Mouse (Mus musculus) neural tube, embryonic 11.5 days (tissue): ENCODE data around the gene Esrrg. TPM values are rescaled to one million over a fixed set of nuclear protein-coding genes. Genes with fewer than 3 reads are reported as not detected.

Experiments
- ATAC-seq: fragments of 200-750 bp; cut with Nextera tagmentation; 2 replicates; pipeline ENCODE4 v1.8.0; 2017; ENCODE audit warnings: moderate number of reproducible peaks, mild to moderate bottlenecking, moderate TSS enrichment, moderate library complexity; ENCODE audit not compliant: insufficient read depth, low FRiP score, low TSS enrichment
- DNase-seq: peaks from one replicate; pipeline ENCODE4 v3.0.0-alpha.2; 2015; ENCODE audit warnings: low spot score
- H3K27ac ChIP-seq: fragments of 300-500 bp; sonication (generic); 2 replicates; pipeline ENCODE4 v1.5.1; 2014; ENCODE audit warnings: low read depth, mild to moderate bottlenecking, low read length
- H3K27me3 ChIP-seq: fragments of 300-500 bp; sonication (generic); 2 replicates; pipeline ENCODE4 v1.6.1; 2014; ENCODE audit warnings: mild to moderate bottlenecking, low read length, mixed read lengths; ENCODE audit not compliant: control insufficient read depth, insufficient read depth
- H3K36me3 ChIP-seq: fragments of 300-500 bp; sonication (generic); 2 replicates; pipeline ENCODE4 v1.6.1; 2014; ENCODE audit warnings: mild to moderate bottlenecking, low read length, moderate library complexity, mixed read lengths; ENCODE audit not compliant: control insufficient read depth, insufficient read depth
- H3K4me1 ChIP-seq: fragments of 300-500 bp; sonication (generic); 2 replicates; pipeline ENCODE4 v1.6.1; 2014; ENCODE audit warnings: low read length, mixed read lengths; ENCODE audit not compliant: control insufficient read depth, insufficient read depth
- H3K4me2 ChIP-seq: fragments of 300-500 bp; sonication (generic); 2 replicates; pipeline ENCODE4 v1.6.1; 2014; ENCODE audit warnings: low read depth, mild to moderate bottlenecking, moderate library complexity
- H3K4me3 ChIP-seq: fragments of 300-500 bp; sonication (generic); 2 replicates; pipeline ENCODE4 v1.5.1; 2014; ENCODE audit warnings: low read depth, low read length
- H3K9ac ChIP-seq: fragments of 300-500 bp; sonication (generic); 2 replicates; pipeline ENCODE4 v1.6.1; 2014; ENCODE audit warnings: mild to moderate bottlenecking, low read length
- H3K9me3 ChIP-seq: fragments of 300-500 bp; sonication (generic); 2 replicates; pipeline ENCODE4 v1.6.1; 2016; ENCODE audit warnings: low read length; ENCODE audit not compliant: control insufficient read depth
- WGBS: fragments of 180-500 bp; shearing (Covaris S2); extraction: QIAGEN DNeasy Blood & Tissue Kit; methylation state at CpG from one replicate; pipeline ENCODE4 v1.1.7; 2014; 5-methylcytosine and 5-hydroxymethylcytosine counted together
- polyA plus RNA-seq: library from polyadenylated mRNA; unstranded; fragments of >200 nt; fragmentation: Nextera tagmentation; extraction: Ambion mirVana; gene quantifications from 2 replicates; pipeline ENCODE4 v1.2.1, GENCODE M21; 2014

Esrrg gene
- polyA plus RNA-seq, 1 experiment from 2014 or later, result 12.7 TPM

- H3K4me2 ChIP-seq, result no peak overlapping the region
- no peak overlapping the region for H3K9ac ChIP-seq
- no peaks in the 10 kb centered on the region for H3K36me3 ChIP-seq
- H3K4me3 ChIP-seq, result no peak overlapping the region
- H3K27ac ChIP-seq, result no peak overlapping the region
- ATAC-seq (no peak), DNase-seq (peak; percentile 44)
- H3K9me3 ChIP-seq, result no peaks in the 10 kb centered on the region
- peaks cover 79% of the 10 kb centered on the region for H3K27me3 ChIP-seq
- peaks cover 26% of the 10 kb centered on the region for H3K4me1 ChIP-seq
- under 1% methylated on average over 47 of the region's 47 CpGs for WGBS
Measured at GRCm38 (mm10) chr1:187607065-187608047, 1.2 kb upstream of the Esrrg start.

DNA sequence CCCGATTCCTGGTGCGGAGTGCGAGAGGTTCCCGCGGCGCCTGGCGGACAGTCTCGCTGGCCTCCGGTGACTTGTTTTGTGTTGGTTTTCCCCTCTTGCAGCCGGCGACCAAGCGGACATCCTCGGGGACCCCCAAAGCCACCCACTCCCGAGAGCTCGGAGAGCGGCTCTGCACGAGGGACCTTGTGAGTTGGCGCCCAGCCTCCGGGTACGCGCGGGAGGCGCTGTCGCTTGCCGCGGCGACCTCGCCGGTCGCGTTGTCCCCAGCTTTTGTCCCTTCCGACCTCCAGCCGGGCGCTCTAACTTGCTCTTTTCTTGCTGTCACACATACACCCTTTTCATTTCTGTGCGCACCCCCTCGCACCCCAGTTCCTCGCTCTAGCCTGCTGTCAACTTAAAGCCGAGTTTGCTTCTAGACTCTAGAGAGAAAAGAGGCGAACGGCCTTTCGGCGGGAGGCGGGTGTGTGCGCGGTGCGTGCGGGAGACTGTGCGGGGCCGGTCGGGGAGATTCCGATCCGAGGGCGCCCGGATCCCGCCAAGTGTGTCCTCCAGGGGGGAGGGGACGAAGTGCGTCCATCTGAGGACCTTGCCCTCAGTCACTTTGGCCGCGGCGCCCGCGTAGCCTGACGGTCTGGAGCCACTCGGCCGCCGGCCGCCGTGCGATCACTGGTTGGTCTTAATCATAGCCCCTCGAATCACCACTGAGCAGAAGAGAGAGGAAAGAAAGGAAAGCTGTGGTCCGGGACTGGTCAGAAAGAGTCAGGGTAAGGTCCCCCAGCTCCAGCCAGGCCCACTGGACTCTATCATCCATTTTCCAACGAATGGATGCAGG, 646 bp downstream of the Esrrg start:
- peak overlapping the region; percentile 55 for H3K9ac ChIP-seq
- H3K4me2 ChIP-seq, result peak overlapping the region; percentile 83
- peak overlapping the region; percentile 42 for H3K4me3 ChIP-seq
- H3K9me3 ChIP-seq, result no peaks in the 10 kb centered on the region
- ATAC-seq (peak; percentile 48), DNase-seq (peak; percentile 68)
- under 1% methylated on average over 72 of the region's 72 CpGs for WGBS
- H3K27me3 ChIP-seq, result peaks cover 74% of the 10 kb centered on the region
- H3K36me3 ChIP-seq, result no peaks in the 10 kb centered on the region
- H3K4me1 ChIP-seq, result peaks cover 25% of the 10 kb centered on the region
- no peak overlapping the region for H3K27ac ChIP-seq

GRCm38 (mm10) chr1:187609853-187610230, 1.3 kb downstream of the Esrrg start:
- WGBS, result 3% methylated on average over 16 of the region's 16 CpGs
- DNase-seq, result peak; percentile 29
- no peak overlapping the region for H3K27ac ChIP-seq
- peaks cover 20% of the 10 kb centered on the region for H3K4me1 ChIP-seq
- no peaks in the 10 kb centered on the region for H3K9me3 ChIP-seq
- peak overlapping the region; percentile 83 for H3K4me2 ChIP-seq
- ATAC-seq, result peak; percentile 3; the same call in 1 of the 2 replicates
- no peak overlapping the region for H3K9ac ChIP-seq
- H3K4me3 ChIP-seq, result peak overlapping the region; percentile 42
- H3K27me3 ChIP-seq, result peaks cover 68% of the 10 kb centered on the region
- H3K36me3 ChIP-seq, result no peaks in the 10 kb centered on the region

DNA sequence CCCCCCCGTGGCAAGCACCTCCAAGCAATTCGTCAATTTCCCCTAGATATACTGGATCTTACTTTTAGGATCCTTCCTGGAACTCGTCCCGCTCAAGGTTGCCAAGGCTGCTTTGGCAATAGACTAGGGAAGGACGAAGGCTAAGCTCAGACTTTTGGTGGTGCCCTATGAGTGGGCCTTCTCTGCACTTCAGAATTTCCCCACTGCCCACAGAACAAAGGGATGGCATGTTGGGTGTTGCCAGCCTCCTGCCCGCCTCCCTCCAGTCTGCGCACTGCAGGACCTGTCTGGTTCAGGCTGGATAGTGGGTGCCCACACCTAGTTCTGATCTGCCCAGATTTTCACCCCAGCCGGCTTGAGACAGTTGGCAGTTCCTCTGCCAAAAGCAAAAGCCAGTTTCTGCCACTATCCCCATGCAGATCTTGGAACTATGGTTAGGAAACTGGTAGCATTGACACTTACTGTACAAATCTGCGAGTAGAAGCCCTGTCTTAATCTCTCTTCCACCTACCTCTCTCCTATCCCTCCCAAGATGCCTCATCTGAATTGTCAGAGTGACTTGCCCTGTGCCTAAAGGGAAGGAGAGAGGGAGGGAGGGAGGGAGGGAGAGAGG, 1.9 kb downstream of the Esrrg start:
- ATAC-seq, result no peak
- H3K27ac ChIP-seq, result no peak overlapping the region
- no peak overlapping the region for H3K4me2 ChIP-seq
- H3K4me3 ChIP-seq, result no peak overlapping the region
- DNase-seq, result peak; percentile 13
- 22% methylated on average over 8 of the region's 9 CpGs for WGBS
- H3K27me3 ChIP-seq, result peaks cover 62% of the 10 kb centered on the region
- H3K9me3 ChIP-seq, result no peaks in the 10 kb centered on the region
- H3K4me1 ChIP-seq, result peaks cover 20% of the 10 kb centered on the region
- no peaks in the 10 kb centered on the region for H3K36me3 ChIP-seq
- no peak overlapping the region for H3K9ac ChIP-seq

DNA sequence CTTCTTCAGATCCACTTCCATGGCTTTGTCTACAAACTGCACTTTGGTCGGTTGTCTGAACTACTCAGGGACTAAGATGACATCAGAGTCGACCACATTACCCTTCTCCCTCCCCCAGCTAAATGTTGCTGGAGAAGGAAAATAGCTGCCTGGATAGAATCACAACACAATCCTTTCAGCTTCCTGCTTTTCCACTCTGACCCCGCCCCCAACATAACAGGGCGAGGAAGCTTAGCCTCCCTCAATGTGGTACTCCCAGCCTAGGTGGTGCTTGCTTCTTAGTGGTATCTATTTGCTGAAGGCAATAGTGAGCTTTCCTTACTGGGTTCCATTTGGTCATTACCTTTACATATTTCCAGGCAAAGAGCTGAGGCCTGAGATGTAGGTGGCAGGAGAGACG, 3.3 kb downstream of the Esrrg start:
- peaks cover 47% of the 10 kb centered on the region for H3K27me3 ChIP-seq
- H3K9me3 ChIP-seq, result no peaks in the 10 kb centered on the region
- no peaks in the 10 kb centered on the region for H3K36me3 ChIP-seq
- peaks cover 14% of the 10 kb centered on the region for H3K4me1 ChIP-seq
- H3K4me3 ChIP-seq, result no peak overlapping the region
- WGBS, result 46% methylated on average over 5 of the region's 5 CpGs
- DNase-seq (no peak), ATAC-seq (no peak)
- no peak overlapping the region for H3K4me2 ChIP-seq
- H3K27ac ChIP-seq, result no peak overlapping the region
- H3K9ac ChIP-seq, result no peak overlapping the region

- Histone ChIP-seq H3K9ac (no peak overlapping the region), H3K9me3 (no peaks in the 10 kb centered on the region), H3K36me3 (no peaks in the 10 kb centered on the region), H3K4me3 (no peak overlapping the region), H3K4me1 (peaks cover 9% of the 10 kb centered on the region), H3K27ac (no peak overlapping the region), H3K27me3 (peaks cover 34% of the 10 kb centered on the region), H3K4me2 (no peak overlapping the region)
- DNase-seq (no peak), ATAC-seq (no peak)
- WGBS, result 74% methylated on average over 3 of the region's 3 CpGs
Measured at GRCm38 (mm10) chr1:187613277-187613676, 4.7 kb downstream of the Esrrg start.

DNA sequence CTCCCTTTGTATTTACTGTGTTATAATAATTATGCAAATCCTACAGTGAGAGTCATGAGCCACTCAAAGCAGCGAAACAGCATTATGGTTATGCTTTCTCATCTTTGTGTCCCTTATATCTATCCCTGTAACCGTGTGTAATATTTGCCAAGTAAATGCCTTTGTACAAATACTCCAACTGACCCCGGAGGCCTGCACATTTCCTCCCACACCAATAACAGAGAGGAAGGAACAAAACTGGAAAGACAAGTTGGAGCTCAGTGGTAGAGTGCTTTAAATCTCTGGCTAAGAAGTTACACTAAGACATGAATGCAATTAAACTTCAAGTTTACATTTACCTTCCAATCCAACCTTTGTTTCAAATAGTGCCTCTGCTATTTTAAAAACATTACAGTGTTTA, 15.4 kb downstream of the Esrrg start:
- Histone ChIP-seq H3K36me3 (no peaks in the 10 kb centered on the region), H3K9ac (no peak overlapping the region), H3K9me3 (no peaks in the 10 kb centered on the region), H3K27ac (no peak overlapping the region), H3K27me3 (no peaks in the 10 kb centered on the region), H3K4me1 (no peaks in the 10 kb centered on the region), H3K4me2 (no peak overlapping the region), H3K4me3 (no peak overlapping the region)
- WGBS, result 85% methylated on average over 3 of the region's 3 CpGs
- DNase-seq (no peak), ATAC-seq (no peak)

DNA sequence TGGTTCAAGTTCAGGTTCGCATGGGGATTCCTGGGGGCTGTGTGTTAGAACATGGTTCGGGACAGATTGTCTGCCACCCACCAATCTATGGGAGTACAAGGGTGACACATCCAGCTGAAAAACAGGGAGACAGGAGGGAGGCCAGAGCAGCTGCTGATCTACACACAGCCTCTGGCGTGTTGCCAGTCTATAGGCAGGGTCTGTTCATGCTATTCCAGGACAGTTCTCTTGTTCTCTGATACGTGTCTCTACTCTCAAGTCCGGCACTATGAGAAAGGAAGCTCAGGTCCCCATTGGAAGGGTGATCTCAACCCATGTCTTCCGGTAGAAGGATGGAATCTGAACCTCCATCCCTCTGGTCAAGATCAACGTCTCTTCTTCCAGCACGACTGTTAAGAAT, 21.8 kb downstream of the Esrrg start:
- Histone ChIP-seq H3K4me3 (no peak overlapping the region), H3K4me1 (no peaks in the 10 kb centered on the region), H3K9ac (no peak overlapping the region), H3K27me3 (no peaks in the 10 kb centered on the region), H3K27ac (no peak overlapping the region), H3K4me2 (no peak overlapping the region), H3K36me3 (no peaks in the 10 kb centered on the region), H3K9me3 (no peaks in the 10 kb centered on the region)
- DNase-seq, result no peak
- 89% methylated on average over 8 of the region's 8 CpGs for WGBS
- ATAC-seq, result no peak
